Mouse (Mus musculus): ENCODE results near the gene Pde4b.
A peak's percentile ranks its signal among the peaks of the same experiment; 100 is the strongest.

Gene Pde4b

DNA sequence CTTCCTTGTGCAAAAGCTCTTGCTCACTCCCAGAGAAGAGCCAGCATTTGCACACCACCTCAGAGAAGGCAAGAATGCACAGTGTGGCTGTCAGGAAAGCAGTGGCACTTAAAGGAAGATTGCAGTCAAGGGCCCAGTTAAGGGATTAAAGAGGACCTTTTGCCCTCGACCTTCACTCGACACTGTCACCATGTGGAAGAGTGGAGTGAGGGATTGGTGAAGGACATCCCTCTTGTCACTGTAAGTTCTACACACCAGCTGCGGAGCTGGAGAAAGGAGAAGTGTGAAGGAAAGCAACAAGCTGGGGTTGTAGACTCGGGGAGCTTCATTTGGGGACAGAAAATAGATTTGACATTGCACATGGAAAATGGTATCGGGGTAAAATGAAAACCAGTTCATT, 89.9 kb downstream of the Pde4b start:
- DNase-seq (ENCODE audit: low spot score): no peak

- no peak for DNase-seq (ENCODE audit: low spot score)
Observed at GRCm38 (mm10) chr4:102186888-102187287, 99.5 kb downstream of the Pde4b start.

- no peak for DNase-seq (ENCODE audit: low spot score)
Observed at GRCm38 (mm10) chr4:102197707-102198106, 110.4 kb downstream of the Pde4b start.

- no peak for DNase-seq (ENCODE audit: low spot score)
Observed at GRCm38 (mm10) chr4:102209773-102210172, 122.4 kb downstream of the Pde4b start.

DNA sequence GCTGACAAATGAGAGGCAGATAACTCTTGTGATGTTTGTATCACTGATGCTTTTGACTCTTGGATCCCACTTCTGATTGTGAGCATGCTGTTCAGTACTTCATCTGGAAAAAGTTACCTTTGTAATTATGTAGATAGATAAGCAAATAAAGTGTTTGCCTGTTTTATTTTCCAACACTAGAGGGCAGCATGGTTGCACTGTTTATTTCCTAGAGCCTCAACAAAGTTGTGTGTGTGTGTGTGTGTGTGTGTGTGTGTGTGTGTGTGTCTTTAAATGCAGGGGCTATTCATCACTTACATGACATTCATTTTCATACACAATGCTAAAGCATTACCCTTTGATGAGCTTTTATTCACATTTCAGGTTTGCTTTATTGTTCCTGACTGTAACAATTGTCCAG, 139.4 kb downstream of the Pde4b start:
- peak; percentile 51 for DNase-seq (ENCODE audit: low spot score)

GRCm38 (mm10) chr4:102228953-102229586, 141.7 kb downstream of the Pde4b start:
- no peak for DNase-seq (ENCODE audit: low spot score)

DNA sequence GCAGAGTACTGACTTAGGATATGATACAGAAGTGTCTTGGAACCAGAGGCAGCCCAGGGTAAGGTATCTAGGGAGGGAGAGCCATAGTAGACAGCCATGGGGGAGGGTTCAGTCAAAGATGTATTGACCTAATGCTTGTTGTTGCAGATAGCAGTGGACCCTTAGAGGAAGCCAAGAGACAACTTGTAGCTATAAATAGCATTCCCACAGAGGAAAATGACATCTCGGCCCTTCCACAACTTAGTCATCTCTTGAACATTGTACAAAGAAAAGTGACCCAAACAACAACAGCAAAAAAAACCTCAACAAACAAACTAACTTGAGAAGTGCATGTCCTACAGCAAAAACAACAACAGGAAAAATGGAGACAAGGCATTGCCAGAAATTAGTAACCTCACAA, 143.6 kb downstream of the Pde4b start:
- no peak for DNase-seq (ENCODE audit: low spot score)

GRCm38 (mm10) chr4:102233633-102234032, 146.3 kb downstream of the Pde4b start:
- DNase-seq (ENCODE audit: low spot score): no peak

DNA sequence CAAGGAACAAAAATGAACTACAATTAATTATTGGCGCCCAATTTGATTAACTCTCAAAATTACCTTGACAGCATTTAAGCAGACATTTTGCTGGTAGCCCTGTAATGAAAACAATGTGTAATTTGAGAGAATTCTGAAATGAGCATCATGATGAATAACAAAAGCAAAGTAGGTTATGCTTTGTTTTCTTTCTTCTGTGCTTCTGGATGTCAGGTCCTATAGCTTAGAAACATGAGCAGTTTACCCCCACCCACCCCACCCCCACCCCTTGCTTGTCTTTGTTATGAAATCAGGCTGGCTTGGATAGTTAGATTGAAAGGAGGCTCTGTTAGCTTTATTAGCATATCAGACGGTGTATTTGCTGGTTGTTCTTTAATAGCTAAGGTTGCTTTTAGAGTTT, 147.8 kb downstream of the Pde4b start:
- no peak for DNase-seq (ENCODE audit: low spot score)

DNA sequence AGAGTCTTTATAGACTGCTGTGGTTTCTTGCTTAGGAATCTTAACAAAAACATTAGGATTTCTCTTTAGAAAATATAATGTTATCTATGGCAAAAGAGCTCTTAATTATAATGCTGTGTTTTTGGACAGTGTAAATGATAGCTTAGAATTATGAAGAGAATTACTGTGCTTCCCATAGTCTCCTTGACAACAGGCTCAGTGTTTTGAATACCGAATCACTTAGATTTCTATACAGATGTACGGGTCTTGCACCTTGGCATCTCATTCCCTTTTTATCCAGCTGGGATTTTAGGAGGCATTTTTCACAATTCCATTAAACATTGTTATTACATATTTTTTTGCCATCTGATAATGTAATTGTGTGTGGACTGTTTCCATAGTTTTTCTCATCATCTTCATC, 151.8 kb downstream of the Pde4b start:
- DNase-seq (ENCODE audit: low spot score): no peak

- peak; percentile 55 for DNase-seq (ENCODE audit: low spot score)
Observed at GRCm38 (mm10) chr4:102239657-102240390, 152.5 kb downstream of the Pde4b start.

- DNase-seq (ENCODE audit: low spot score): no peak
Observed at GRCm38 (mm10) chr4:102240754-102241427, 153.5 kb downstream of the Pde4b start.

DNA sequence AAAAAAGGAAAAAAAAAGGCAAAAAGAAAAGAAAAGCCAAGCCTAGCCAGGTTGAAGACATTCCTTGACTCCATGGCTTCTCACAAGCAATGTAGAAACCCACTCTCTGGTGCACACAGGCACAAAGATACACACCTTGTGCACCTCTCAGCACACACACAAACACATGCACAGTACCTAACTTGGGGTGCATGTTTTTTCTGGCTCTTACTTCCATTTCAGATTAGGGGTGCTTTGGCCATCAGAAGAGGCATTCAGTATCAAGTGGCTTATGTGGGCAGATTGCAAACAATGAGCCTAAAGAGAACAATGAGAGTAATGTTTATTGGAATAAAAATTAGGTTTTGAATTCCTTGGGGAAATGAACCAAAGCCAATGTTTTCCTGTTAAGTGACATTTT, 166.7 kb downstream of the Pde4b start:
- DNase-seq (ENCODE audit: low spot score): no peak

- peak; percentile 39 for DNase-seq (ENCODE audit: low spot score)
Observed at GRCm38 (mm10) chr4:102254466-102255294, 167.3 kb downstream of the Pde4b start.

DNA sequence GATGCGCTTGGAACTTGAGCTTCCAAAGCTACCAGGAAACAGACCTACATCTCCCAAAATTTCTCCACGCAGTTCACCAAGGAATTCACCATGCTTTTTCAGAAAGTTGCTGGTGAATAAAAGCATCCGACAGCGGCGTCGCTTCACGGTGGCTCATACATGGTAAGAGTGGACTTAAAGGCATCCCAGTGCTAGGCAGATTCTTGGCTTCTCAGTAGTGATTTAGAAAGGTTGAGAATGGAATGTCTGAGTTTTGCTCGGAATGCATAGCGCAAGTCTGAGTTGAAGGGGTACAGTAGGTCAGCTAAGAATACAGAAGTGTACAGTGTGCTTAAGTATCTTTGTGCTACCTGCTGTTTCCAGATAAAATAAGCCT, 167.9 kb downstream of the Pde4b start:
- DNase-seq (ENCODE audit: low spot score): no peak

DNA sequence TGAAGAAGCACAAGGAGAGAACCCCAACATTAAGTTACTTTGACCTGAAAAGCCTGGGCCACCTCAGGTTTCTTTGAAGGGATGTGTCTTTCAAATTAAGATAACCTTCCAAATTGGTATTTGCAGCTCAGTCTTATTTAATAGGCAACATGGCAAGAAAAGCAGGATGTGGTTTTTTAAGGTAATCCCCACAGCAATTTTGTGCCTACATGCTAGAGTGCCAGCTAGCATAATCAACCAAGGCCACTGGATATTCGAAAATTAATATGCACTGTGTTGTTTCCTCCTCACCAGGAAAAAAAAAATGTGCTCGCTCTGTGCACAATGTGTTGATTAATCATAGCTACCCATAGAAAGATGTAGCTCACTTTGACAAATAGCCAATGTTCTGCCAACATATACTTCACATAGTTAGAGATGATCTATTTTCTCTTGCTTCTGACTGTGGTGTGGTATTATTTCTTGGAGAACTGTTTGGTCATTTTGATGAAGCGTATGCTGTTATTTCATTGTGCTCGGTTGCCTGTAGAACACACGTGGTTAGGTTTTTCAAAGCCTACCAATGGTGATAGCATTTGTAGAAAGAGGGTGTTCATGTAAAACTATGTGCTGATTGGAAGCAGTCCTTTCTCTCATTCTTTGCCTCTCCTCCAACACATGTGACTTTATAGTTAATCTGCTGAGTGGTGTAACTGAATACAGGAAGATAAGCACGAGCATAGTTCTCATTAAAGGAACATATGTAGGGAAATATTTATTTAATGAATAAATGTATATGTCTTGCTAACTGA, 169.0 kb downstream of the Pde4b start:
- no peak for DNase-seq (ENCODE audit: low spot score)

- DNase-seq (ENCODE audit: low spot score): no peak
Observed at GRCm38 (mm10) chr4:102260216-102260615, 172.9 kb downstream of the Pde4b start.

- no peak for DNase-seq (ENCODE audit: low spot score)
Observed at GRCm38 (mm10) chr4:102272313-102272712, 185.0 kb downstream of the Pde4b start.

- DNase-seq (ENCODE audit: low spot score): no peak
Observed at GRCm38 (mm10) chr4:102272749-102273148, 185.4 kb downstream of the Pde4b start.

- peak; percentile 21 for DNase-seq (ENCODE audit: low spot score)
Observed at GRCm38 (mm10) chr4:102275716-102276115, 188.4 kb downstream of the Pde4b start.

GRCm38 (mm10) chr4:102278958-102279357, 191.6 kb downstream of the Pde4b start:
- DNase-seq (ENCODE audit: low spot score): no peak

GRCm38 (mm10) chr4:102287172-102287571, 199.8 kb downstream of the Pde4b start:
- no peak for DNase-seq (ENCODE audit: low spot score)
